Mouse (Mus musculus): ENCODE data around the gene Zfp566.

- TF ChIP-seq MAX (IDR thresholded peaks at IDR 0.05; ENCODE audit: low read length) (no peak), UBTF (IDR thresholded peaks at IDR 0.05; ENCODE audit: low read depth, low read length) (no peak), E2F4 (IDR thresholded peaks at IDR 0.05; ENCODE audit: insufficient replicate concordance, low read depth, low read length) (no peak), CTCF (conservative IDR thresholded peaks at IDR 0.05 in 1 of 2, IDR thresholded peaks at IDR 0.05 in 1 of 2; ENCODE audit: low read depth in 2 of 2, low read length in 2 of 2) (no peak), CHD1 (IDR thresholded peaks at IDR 0.05; ENCODE audit: low read depth, low read length) (no peak)
Observed at GRCm38 (mm10) chr7:30060341-30060740, 30.0 kb downstream of the Zfp566 start.

Measured in CH12.LX (cell line).